Mouse (Mus musculus): ENCODE results near the gene Fam189a1.

GRCm38 (mm10) chr7:64765595-64765994 is 390.8 kb downstream of the Fam189a1 start:
- TF ChIP-seq CTCF (IDR thresholded peaks at IDR 0.05; ENCODE audit: low read depth, low read length) (no peak), POLR2A (IDR thresholded peaks at IDR 0.05; ENCODE audit: borderline replicate concordance, low read depth, low read length) (no peak)

Measured in bone marrow macrophage, adult 2 months (primary cell).